Mouse (Mus musculus): ENCODE data around the gene Arl15.
"Not testable (repeated sequence)": the region's sequence is repeated elsewhere in the genome, so short reads cannot be mapped to it uniquely, and the experiment has no call there.

Arl15 gene

DNA sequence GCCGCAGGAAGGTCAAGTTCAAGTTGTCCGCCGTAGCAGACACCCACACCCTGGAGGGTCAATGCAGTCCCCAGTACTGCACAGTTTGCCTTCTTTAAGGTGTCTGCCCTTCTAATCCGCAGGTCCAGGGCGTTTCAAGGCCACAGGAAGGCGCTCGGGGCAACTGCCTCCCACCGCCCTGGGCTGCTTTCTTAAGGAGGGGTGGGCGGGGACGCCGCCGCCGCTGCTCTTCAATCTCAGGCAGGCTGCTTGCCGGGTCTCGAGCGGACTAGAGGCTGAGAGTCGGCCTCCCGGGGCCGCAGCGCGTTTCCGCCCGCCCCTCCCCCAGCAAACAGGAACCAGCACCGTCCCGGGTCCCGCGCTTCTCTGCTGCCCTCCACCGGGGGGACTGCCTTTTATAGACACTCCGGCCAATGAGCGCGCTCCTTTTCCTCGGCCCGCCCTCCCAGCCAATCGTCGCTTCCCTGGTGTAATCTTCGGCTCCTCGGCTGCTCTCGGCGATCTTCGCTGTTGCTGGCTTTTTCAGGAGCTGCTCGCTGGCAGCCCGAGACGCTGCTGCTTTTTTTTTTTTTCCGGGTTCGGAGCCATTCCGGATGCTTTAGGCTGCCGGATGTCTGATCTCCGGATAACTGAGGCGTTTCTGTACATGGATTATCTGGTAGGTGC lies at the start of gene Arl15:
TSS of gene Arl15 (plus strand) at position 467 of the 666 bp plus-strand sequence.
- peak; percentile 98 to 99 for DNase-seq (ENCODE audit: low spot score in 2 of 2)

DNA sequence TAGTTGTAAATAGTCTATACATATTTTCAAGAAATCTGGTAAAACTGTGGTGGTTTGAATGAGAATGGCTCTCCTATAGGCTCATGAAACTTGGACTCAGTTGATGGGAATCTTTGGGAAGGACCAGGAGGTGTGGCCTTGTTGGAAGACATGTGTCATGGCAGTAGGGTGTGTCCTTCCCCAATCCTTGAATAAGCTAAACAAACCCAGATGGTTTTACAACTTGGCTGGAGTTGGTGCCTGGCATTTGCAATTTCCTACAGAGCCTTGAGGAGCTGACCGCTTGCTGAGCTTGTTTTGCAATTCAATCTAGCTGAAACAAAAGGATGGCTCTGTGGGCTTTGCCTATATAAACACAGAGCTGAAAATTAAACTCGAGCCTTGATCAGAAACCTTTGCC lies 49.0 kb upstream of the Arl15 start:
- DNase-seq (ENCODE audit: low spot score in 2 of 2), result no peak

DNA sequence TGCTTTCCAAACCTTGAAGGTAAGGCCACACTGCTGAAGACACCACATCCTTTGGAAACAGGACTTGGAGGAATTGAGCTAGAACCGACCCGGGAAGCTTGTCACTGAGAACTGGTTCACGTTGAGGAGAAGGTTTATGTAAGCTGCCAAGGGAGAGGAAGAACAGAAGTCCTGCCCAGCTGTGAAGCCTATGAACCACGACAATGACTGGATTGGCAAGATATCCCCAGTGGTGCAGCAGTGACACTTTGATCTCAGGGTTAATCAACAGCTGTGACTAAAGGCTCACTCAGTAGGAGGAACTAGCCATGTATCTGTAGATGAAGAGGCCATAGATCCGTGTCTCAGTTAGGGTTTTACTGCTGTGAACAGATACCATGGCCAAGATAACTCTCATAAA lies 43.5 kb upstream of the Arl15 start:
- no peak for DNase-seq (ENCODE audit: low spot score in 2 of 2)

DNA sequence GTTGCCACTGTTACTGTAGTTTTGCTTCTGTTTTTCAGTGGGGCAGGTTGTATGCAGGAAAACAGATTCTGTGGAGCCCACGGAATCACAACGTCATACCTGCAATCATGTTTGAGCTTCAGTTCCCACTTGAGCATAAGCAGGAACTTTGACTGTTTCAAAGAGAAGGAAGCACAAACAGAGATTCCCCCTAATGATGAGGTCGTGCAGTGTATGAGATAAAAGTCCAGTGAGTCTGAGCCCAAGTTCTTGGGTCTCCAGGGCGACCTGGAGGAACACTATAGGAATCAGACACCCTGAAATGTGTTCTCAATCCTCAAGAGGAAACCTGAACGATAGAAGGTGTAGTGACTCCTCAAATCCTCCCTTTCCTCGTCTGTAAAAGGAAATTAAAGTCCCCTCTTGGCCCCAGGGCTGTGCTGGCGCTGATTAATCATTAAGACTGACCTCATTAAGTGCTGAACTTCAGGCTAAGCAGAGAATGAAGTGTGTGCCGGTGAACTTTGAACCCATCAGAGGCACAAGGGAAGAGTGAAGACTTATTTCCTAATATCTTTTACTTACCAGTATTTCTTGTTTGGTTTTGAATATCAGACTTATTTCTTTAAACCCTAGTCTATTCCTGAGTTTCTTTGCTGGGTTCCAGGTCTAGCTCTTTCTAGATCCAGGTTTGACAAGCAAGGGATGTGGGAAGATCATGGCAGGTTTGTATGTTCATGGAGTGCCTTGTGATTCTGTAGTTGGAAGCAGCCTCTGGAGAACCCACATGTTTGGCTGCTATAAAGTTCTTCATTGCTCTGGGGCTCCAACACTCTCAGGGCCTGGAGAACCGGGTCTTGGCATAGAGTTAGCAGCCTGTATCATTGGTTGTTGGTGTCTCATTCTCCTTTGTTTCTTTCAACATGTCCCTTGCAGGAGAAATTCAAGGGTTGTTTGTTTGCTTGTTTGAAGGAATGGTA lies 39.3 kb upstream of the Arl15 start:
- DNase-seq (ENCODE audit: low spot score in 2 of 2), result no peak

DNA sequence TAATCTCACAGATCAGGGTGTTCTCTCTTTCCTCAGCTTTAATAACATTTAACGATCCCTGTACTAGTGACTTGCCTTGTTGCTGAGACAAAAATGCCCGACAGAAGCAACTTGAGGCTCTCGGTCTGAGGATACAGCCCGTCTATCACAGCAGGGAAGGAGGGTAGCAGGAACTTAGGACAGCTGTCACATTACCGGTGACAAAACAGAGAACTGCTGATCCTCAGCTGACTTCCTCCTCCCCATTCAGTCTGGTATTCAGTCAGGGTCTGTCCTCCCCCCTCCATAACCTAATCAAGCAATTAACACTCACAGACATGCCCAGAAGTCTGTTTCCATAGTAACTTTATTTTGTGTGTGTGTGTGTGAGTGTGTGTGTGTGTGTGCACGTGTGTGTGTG lies 38.5 kb upstream of the Arl15 start:
- DNase-seq (ENCODE audit: low spot score in 2 of 2), result no peak

DNA sequence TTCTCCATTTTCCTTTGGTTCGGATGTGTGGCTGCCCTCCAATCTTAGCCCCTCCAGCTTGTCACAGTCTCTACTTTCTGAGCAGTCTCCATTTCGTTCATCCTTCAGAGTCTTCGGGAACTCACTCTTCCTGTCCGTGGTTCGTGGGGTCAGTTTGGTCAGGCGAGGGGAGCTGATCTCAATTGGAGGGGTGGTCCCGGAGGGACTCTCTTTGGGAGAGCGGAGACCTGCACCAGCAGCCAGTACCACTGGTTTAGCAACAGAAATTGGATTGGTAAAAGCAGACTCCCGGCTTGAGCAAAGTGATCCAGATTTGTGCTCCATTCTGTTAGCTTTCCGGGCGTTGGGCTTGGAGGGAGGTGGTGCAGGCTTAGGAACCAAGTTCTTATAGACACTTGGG lies 32.6 kb upstream of the Arl15 start:
- peak in 1 of 2 experiments; percentile 54 for DNase-seq (ENCODE audit: low spot score in 2 of 2)

DNA sequence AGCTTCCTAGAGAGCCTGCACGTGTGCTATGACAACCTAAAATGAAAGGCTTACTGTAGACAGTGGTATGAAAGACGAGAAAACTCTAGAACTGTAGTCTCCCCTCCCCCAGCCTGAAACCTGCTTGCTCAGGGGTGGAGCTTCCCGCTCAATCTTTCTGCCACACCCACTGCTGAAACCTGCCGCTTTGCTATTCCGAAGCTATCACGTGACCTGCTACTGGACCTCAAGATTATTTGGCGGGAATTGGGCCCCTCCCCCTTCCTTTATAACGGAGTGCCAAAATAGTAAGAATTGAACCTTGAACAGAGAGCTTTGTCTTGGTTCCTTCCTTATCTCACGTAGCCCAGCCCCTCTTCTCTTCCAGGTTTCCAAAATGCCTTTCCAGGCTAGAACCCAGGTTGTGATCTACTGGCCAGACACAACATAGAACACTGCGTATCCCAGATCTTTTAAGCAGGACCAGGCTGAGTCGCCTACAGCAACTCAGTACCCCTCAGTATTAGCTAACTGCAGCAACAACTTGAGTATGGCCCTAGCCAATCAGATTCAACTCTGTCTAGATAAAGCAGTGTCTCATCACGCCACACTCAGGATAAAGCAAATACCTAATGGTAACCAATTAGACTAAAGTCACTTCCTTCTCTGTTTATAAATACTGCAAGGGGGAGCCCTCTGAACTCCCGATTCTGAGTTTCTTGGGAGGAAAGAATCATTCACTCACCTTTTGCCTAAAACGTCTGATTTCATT lies 31.4 kb upstream of the Arl15 start:
- no peak for DNase-seq (ENCODE audit: low spot score in 2 of 2)

DNA sequence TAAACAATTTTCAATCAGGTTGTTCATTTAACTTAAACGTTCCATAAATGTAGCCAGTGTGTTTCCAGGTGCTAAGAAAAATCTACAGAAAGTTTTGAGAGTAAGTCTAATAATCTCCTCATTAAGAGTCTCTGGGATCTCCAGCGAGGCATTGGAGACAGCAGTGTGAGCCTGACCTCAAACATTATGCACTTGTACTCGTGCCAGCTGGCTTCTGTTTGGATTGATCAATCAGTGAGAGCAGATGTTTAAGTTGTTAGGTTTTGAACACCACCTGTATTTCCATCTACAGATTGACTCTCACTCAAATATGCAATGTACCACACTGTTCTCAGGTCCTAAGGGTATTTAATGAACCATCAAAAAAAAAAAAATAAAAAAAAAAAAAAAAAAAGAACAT lies 28.9 kb upstream of the Arl15 start:
- no peak for DNase-seq (ENCODE audit: low spot score in 2 of 2)

DNA sequence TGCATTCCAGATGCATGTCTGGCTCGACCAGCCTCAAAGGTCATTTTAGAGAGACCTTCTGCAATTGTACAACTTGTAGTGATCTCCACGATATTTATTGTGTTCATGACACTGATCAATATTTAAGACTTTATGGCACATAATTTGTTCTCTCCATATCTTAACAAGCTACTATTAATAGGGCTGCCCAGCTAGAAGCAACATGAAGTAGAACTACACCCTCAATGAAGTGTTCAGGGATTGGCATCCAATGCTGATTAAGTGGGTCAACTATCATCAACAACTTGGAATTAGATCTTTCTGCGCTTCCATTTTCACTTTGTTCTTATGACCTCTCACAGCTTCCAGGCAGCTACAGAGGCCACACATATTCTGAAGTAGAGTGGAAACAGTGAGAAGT lies 24.5 kb upstream of the Arl15 start:
- no peak for DNase-seq (ENCODE audit: low spot score in 2 of 2)

DNA sequence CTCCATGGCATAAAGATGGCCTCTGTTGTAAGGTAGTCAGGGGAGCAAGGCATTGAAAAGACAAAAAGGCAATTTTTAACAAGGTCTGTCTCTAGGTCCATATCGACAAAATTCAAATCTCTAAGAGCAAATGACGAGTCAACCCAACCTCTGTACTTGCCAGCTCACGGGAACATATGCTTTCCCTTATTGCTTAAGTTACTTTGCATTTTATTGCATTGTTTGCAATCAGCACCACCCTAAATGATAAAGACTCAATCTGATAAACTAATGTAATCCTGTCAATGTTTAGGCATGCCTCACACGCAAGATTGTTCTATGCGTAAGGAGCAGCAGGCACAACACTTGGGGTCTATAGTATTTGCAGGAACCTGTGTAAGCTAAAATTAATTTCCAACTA lies 24.0 kb upstream of the Arl15 start:
- no peak for DNase-seq (ENCODE audit: low spot score in 2 of 2)

DNA sequence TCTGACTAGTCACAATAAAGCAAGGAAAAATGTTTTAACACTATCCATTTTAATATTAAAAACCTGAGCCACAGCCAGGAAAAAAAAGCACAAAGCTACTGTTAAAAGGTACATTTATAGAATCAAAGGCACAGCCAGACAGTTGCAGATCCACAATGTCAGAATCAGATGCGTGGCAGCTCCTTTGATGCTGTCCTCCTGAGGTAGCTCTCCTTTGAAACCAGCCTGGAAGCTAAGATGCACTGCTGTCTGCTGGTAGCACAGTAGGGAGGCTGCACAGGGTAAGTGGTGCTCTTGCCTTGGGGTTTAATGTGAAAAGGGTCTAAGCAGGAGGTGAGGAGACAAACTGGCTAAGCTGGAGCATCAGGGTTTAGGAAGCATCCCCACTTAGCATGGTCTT lies 23.0 kb upstream of the Arl15 start:
- DNase-seq (ENCODE audit: low spot score in 2 of 2), result peak in 1 of 2 experiments; percentile 34

DNA sequence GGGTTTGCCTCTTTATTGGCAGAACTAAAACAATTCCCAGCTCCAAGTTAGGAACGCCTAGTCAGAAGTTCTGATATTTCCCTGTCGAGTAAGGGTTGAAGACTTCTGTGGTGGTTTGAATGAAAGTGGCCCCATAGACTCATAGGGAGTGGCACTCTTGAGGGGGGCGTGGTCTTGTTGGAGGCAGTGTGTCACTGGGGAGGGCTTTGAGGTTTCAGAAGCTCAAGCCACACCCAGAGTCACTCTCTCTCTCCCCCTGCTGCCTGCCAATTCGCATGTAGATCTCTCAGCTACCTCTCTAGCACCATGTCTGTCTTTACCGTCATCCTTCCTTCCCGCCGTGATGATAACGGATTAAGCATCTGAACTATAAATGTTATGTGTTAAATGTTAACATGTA lies 19.5 kb upstream of the Arl15 start:
- no peak for DNase-seq (ENCODE audit: low spot score in 2 of 2)

DNA sequence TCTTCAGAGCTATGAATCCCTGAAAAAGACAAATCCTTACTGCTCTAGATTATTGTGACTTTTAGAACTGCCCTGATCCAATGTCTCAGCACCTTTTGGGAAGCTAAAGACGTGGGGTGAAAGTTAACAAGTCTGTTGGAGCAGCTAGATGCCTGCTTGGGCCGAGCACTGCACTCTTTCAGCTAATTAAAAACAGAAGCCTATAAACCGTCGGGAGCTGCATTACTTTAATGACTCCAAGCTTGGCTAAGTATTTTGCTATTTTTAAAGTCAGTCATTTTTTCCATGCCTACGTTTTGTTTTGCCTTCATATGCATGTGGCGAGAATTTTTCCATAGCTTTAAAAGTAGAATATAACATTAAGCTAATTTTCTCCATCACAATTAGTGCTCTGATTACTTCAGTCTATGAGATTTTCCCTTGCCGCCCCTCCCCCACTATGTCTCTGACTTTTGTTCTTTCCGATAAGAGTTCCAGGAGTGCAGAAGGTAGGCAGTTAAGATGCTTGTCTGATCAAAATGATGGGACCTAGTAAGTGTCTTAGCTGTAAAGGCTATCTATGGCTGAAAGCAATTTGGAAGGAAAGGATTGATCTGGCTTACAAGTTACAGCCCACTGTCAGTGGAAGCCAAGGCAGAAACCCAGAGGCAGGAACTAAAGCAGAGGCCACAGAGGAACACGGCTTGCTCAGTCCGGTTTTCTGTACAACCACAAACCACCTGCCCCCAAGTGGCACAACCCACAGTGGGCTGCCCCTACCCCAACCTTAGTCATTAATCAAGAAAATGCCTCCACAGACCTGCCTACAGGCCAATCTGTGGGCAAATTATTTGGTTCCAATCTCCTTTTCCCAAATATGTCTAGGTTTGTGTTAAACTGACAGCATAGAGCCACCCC lies 18.8 kb upstream of the Arl15 start:
- DNase-seq (ENCODE audit: low spot score in 2 of 2), result no peak

DNA sequence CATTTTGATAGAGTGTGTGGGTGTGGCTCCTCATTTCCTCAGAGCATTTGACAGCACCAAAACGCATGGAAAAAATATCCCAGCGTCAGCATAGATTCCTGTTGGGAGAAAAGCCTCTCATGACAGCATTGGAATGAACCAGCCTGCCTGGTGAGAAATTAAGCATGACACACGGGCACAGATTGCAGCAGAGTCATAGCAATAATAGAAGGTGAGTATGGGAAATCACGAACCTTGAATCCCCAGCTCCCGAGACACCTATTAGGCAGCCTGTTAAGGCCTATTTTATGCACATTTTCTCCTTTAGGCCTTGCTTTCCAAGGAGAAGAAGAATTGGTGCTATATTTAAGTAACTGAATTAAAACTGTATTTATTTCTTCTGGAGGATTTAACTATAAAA lies 8.5 kb upstream of the Arl15 start:
- no peak for DNase-seq (ENCODE audit: low spot score in 2 of 2)

DNA sequence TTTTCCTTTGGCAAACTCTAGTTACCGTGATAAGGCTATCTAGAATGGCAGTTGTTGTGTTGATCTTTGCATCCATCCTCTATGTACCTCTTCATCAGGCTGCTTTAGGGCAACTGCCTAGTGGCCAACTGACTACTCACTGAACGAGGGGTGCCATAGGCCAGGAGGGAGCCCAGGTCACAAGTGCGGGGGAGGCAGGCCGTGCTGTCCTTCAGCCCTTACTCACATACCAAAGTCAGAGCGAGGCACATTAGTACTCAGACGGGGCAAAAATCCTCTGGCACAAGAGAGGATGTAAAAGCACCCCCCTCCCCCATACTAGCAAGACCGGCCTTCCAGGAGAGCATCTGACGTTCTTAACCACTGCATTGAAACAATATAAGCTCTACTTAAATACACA lies 7.2 kb upstream of the Arl15 start:
- DNase-seq (ENCODE audit: low spot score in 2 of 2), result no peak

DNA sequence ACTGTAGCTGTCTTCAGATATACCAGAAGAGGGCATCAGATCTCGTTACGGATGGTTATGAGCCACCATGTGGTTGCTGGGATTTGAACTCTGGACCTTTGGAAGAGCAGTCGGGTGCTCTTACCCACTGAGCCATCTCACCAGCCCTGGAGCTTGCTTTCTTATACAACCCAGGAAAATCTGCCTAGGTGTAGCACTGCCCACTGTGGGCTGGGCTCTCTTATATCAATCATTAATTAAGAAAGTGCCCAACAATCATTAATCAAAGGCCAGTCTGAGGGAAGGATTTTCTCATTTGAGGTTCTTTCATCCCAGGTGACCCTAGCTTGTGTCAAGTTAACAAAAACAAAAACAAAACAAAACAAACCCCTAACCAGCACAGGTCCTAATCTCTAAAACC lies 4.3 kb upstream of the Arl15 start:
- not testable (repeated sequence) for DNase-seq (ENCODE audit: low spot score in 2 of 2)

DNA sequence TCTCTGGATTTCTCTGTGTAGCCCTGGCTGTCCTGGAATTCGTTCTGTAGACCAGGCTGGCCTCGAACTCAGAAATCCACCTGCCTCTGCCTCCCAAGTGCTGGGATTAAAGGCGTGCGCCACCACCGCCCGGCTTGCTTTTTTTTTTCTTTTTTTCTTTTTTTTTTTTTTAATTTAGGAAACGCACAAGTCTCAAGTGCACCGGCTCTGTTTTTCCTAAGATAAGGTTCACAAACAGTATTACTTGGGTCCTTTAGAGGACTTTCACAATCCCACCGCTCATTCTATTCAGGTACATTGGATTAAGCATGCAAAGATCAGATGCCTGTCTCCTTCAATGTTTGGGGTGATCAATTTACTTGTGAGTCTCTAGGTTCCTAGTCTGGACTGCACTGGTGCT lies 668 bp upstream of the Arl15 start:
- no peak for DNase-seq (ENCODE audit: low spot score in 2 of 2)

DNA sequence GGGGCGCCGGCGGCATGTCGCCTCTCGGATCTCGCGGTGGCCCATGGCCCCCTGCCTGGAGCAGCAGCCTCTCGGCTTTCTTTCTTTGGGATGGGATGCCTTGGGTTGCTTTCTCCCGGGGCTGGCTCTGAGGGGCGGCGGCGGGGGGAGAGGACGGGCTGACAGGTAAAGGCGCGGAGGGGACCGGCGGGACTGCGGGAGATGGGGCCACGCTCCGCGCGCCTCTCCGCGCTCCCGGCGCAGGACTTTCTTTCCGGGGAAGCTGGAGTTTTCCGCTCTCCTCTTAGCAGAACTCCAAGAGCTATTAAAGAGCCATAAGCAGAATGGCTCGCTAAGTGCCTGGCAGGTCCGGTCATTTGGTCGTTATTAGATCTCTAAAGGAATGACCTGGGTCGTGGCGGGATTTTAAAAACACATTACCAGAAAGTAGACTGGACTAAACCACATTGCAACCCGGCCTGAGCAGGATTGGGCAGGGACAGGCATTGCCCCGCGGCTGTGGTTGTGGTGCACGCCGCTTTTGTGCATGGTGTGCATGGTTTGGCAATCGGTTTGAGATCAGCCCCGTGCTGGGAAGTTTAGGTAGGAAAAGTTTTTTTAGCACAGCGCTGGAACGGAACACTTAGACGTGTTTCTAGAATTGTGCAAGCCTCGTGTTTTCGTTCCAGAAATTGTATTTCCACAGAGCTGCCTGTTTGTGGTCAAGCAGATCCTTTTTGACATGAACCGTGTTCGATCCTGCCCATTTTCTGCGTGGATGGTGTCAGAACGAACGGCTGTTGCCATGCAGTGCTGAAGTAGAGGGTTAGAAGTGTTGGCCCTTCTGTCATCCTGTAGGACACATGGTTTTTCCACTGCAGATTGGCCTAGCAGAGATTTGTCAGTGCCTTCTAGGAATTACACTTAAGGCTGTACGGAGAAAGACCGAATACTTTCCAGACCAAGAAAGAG lies 675 bp downstream of the Arl15 start:
- DNase-seq (ENCODE audit: low spot score in 2 of 2), result peak in 1 of 2 experiments; percentile 60

DNA sequence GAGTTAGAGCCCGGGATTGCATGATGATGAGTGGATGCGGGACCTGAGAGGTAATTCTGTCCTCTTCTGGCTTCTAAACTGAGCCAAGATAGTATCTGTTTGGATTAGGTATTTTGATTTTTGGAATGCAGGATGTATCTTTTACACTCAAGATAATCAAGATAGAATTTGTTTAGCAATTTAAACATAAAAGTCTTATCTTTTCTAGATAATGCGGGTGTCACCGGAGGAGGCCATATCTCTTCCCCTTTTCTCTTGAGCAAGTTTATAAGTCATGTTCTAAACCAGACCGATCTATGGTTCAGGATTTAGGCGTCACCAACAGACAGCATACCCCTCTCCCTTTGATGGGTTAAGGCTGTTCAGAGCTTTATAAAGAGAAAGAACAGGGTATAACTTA lies 3.1 kb downstream of the Arl15 start:
- DNase-seq (ENCODE audit: low spot score in 2 of 2), result no peak

DNA sequence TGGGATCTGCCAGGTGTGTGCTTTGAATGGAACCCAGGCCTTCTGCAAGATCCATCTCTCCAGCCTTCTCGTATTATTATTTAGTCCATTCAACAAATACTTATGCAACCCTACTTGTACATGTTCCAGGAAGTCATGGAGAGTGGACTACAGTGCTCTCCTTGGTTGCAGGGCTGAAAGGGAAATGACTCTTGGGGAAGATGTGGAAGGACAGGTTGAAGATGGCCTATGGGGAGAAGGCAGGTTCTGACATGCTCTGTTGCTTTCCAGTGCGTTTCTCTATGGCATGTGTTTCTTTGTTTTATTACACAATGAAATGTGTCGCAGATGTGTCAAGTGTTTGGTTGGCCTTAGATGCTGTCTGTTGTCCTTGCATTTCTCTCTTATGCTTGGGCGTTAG lies 5.1 kb downstream of the Arl15 start:
- no peak for DNase-seq (ENCODE audit: low spot score in 2 of 2)

All from urinary bladder, postnatal 4 days (tissue).